Mouse (Mus musculus) cortical plate, adult 2 months (tissue): ENCODE data around the gene Sec1.

ENCODE experiments used
- CTCF ChIP-seq: fragments of 200-500 bp; IDR thresholded peaks from 2 replicates; pipeline ENCODE4 v1.5.1; 2011; ENCODE audit warnings: mild to moderate bottlenecking, control low read depth, low read length; ENCODE audit not compliant: insufficient read depth; ENCODE audit errors: extremely low read depth
- POLR2A ChIP-seq: fragments of 200-500 bp; IDR thresholded peaks from 2 replicates; pipeline ENCODE4 v1.6.1; 2011; ENCODE audit warnings: mild to moderate bottlenecking, low read length, control low read depth; ENCODE audit not compliant: insufficient read depth; ENCODE audit errors: extremely low read depth

- TF ChIP-seq CTCF (peak; percentile 86), POLR2A (no peak)
Measured at GRCm38 (mm10) chr7:45739162-45739763, 45.1 kb upstream of the Sec1 start.
